Mouse (Mus musculus) CD4-positive, CD25-positive, alpha-beta regulatory T cell, adult 2 months (primary cell): ENCODE data around the gene Ccndbp1.
A peak's percentile ranks its signal among the peaks of the same experiment; 100 is the strongest.
"Not testable (repeated sequence)": the region's sequence is repeated elsewhere in the genome, so short reads cannot be mapped to it uniquely, and the experiment has no call there.

Experiments used
- DNase-seq: peaks from one replicate; pipeline ENCODE4 v3.0.0-alpha.2; 2012; ENCODE audit warnings: low read depth, low spot score

The Ccndbp1 gene

DNA sequence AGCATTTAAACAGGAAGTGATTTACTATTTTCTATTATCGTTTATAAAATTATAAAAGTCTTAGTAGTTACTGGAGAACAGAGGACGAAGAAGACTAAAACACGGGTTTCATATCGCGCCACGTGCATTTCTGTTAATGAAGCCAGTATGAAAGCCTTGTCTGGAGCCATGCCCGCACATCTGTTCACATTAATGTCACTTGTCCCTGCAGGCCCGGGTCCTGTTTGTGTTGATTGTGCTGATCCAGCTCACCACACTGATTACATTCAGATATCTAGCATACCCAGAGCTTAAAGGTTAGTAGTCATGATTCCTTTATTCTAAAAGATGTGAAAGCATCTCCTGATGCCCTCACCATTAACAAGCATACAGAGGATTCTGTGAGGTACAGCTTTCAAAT lies 9.3 kb upstream of the Ccndbp1 start:
- no peak for DNase-seq

DNA sequence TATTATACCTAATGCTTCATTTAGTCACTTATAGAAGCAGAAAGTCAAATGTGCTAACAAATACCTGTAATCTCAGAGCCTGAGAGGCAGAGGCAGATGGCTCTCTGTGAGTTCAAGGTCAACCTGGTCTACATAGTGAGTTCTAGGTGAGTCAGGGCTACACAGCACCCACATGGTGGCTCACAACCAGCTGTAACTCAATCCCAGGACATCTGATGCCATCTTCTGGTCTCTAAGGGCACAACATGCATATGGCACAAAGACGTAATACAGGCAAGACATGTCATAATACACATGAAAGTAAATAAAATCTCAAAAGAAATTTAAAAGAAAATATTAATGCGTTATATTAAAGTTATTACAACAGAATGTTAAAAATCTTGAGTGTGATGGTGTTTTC lies 4.6 kb upstream of the Ccndbp1 start:
- DNase-seq = peak; percentile 38

DNA sequence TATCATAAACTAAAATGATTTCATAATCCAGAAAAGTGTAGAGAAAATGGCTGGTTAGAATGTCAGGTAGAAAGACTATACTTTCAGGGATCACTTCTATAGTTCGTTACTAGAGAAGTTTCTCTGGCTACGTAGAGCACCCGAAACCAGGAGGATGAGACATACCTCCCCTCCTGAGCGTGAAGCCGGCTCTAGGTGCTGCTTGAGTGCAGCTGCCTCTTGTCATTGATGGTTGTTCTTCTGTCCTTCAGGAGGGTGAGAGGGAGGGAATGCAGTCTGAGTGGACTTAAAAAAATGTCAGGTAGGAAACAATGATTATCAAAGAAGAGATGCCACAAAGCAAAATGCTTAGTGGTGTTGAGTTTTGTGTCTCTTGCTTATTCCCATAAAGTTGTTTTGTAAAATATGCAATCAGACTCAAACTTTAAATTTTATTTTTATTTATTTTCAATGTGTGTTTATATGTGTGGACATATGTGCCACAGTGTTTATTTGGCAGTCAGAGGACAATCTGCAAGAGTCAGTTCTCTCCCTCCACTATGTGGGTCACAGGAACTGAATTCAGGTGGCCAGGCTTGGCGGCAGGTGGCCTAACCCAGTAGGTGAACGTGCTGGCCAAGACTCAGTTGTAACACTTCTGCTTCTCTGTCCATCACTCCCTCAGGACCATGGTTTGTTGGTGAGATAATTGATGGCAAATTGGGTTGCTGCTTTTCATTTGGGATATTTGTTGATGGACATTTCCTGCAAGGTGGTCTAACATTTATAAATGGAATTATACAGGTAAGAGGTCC lies 4.0 kb upstream of the Ccndbp1 start:
- no peak for DNase-seq

DNA sequence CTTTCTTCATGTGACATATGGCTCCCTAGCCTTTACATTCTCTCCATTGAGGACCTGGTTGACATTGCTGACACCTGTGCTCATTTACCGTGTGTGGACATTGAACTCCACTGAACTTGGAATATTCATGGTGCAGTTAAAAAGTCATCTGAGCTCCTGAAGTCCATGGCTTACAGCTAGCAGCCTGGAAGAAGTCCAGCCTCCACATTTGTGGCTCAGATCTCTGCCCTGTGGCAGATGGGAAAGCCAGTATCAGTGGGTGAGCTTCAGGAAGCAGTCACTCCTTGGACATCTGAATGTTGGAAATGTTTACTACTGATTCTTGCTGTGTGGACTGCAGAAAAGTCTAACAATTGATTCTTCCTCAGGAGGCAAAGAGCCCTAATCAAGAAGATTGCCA lies 1.2 kb upstream of the Ccndbp1 start:
- peak; percentile 1 for DNase-seq

DNA sequence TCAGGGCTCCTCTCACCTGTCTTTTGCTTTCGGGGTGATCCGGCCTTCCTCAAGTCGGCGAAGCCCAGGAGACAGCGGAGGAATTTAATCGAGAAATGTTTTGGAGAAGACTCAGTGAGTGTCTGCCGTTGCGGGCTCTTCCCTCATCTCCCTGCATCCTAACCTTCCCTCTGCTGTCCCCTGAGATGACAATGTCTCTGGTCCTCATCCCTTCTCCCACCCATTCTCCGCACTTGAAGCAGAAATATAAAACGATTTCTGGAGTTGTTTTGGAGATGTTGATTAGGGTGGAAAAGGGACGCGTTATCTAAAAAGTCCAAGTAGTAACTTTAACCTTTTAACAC lies 433 bp downstream of the Ccndbp1 start:
- no peak for DNase-seq

DNA sequence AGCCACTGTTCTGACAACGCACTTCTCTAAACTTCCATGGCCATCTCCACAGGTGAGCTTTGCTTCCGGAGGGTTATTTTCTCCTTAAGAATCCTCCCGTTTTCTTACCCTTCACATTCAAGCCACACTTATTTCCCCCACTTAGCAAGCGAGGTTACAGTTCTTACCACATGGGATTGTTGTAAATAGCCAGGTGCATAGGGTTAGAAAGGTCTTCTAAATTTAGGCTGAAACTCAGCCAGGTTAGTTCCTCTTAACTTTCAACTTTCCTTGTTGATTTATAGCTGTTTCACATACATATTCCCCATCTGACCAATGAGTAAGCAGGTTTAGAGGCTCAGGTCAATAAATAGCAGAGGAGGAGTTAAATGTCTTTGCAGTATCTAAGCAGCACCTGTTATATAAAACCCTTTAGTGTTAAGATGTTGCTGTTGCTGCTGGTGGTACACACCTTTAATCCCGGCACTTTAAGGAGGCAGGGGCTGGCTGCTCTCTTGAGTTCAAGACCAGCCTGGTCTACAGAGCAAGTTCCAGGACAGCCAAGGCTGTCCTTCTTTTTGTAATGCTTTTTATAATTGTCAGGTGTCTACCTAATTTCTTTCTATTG lies 971 bp downstream of the Ccndbp1 start:
- no peak for DNase-seq

DNA sequence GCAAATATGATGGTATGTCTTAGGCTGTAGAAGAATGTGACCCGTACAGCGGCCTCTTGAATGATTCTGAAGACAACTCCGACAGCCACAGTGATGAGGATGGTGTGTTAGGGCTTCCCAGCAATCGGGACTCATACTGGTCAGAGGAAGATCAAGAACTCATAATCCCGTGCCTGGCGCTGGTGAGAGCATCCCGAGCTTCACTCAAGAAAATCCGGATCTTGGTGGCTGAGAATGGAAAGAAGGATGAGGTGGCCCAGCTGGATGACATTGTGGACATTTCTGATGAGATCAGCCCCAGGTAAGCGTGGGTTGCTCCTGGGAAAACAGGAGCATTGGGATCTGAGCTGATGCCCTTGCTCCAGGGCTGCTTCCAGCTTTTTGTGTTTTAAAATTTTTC lies 4.5 kb downstream of the Ccndbp1 start:
- DNase-seq = no peak

DNA sequence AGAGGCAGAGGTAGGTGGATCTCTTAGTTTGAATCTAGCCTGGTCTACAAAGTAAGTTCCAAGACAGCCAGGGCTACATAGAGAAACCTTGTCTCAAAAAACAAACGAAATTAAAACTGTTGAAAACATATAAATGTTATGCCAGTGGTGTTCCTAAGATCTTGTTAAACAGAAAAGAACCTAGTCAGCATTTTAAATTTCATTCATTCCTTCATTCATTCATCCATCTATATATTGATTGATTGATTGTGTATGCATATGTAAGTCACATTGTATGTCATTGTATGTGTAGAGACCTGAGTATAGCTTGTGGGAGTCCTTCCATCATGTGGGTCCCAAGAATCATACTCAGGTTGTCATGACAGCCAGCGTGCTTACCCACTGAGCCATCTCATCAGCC lies 7.3 kb downstream of the Ccndbp1 start:
- no peak for DNase-seq

DNA sequence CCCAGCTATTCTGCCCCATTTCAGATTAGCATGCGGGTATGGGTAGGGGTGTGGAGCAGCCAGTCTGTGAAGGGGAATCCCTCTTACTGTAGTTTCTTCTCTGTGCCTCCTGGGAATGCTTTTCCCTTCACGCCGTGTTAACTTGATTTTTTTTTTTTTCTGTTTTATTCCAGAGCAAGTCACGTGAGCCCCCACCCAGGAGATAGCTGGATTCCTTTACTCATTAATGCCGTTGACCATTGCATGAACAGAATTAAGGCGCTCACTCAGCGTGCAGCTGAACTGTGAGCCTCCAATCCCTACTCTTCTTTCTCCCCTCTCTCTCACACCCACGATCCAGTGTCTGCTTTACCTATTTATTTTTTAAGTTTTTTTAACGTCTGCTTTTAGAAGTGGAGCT lies 8.0 kb downstream of the Ccndbp1 start:
- no peak for DNase-seq

DNA sequence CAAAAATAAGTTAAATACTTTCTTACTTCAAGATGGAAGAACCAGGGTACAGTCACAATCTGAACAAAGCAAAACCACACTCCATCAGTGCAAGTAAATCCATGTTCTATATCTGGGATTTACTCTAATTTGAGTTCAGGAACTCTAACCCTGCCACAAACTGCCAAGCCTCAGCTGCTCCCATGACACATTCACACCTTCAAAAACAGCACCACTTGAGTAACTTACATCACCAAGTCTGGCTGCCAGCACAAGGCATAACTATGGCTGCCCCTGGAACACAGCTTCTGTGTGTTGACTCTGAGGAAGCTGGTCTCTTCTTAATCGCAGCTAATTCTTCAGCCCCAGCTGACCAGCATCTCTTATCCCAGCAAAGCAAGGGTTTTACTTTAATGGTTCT lies 8.9 kb downstream of the Ccndbp1 start:
- no peak for DNase-seq

DNA sequence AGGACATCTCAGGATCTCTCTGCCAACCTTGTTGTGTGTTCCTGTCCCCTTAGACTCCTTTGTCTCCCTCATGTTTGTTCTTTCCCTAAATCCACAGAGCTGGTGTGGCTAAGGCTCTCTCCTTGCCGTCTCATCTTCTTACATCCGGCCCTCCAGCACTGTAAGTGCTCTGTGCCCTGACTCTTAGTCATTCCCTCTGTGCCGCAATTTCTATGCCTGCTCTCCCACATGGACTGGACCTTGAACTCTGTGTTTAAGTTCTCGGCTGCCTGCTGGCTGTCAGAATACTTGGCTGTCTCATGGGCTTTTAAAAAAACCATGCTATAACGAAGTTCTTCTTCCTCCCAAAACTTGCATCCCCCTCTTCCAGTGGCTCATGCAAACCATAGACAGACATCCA lies 14.7 kb downstream of the Ccndbp1 start:
- no peak for DNase-seq

DNA sequence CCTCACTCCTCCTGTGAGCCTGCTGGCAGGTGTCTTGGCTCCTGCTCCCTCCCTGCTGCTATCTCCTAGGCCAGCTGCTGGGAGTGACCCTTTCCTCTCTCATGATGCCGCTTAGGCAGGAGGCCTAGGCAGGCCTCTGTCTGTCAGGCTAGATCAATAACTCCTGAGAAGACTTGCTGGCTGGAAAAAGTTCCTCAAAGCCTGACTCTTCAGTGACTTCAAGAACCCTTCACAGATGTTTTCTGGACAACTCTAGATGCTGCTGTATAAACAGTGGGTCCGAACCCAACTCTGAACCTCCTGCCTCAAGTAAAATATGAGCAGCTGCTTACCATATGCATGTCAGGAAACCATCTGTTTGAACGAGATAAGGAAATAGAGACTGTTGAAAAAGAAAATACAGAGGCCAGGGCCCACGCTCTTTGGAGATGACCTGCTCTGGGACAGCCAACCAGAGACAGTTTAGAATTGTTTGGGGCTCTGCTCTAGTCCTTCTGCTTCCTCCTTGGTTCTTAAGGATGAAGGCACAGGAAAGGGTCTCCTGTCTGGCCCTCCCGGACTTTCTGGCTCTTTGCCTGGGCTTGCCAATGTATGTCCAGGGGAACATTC lies 28.6 kb downstream of the Ccndbp1 start, which contains the start of gene Epb42:
Gene Epb42, minus strand, starts transcription at position 340 of the 609 bp plus-strand sequence.
- DNase-seq = no peak

DNA sequence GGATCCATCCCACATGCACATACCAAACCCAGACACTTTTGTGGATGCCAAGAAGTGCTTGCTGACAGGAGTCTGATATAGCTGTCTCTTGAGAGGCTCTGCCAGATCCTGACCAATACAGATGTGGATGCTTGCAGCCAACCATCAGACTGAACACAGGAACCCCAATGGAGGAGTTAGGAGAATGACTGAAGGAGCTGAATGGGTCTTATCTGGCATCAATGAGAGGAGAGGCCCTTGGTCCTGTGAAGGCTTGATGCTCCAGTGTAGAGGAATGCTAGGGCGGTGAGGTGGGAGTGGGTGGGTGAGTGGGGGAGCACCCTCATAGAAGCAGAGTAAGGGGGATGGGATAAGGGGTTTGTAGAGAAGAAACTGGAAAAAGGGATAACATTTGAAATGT lies 30.6 kb downstream of the Ccndbp1 start:
- not testable (repeated sequence) for DNase-seq

DNA sequence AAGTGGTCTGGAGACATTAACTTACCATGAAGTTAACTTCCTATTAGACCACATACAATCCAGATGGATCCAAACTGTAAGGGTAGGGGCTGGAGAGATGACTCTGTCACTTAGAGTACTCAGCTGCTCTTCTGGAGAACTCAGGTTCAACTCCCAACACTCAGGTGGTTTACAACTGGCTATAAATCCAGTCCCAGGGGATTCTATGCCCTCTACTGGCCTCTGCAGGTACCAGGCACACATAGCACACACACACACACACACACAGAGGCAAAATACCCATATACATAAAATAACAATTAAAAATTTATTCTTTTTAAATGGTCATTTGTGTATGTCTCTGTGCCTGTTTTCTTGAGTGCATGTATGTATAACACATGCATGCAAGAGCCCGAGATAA lies 31.2 kb downstream of the Ccndbp1 start:
- DNase-seq = no peak

DNA sequence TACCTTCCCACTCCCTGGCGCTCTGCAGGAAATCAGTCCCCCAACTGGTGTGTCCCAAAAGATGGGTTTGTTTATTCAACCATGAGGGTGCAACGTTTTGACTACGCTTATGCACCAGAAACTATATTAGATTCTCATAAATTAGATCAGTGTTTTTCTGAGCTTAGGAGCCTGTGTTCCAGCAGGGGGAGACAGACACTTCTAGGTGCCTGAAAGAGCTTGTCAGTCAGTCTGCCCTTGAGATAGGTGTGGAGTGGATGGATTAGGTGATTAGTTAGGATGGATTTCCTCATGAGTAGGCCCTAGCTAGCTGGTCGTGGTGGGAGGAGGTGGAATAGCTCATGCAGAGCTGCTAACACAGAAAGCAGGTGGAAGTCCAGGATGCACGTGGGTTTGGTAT lies 32.9 kb downstream of the Ccndbp1 start:
- DNase-seq = peak; percentile 57

DNA sequence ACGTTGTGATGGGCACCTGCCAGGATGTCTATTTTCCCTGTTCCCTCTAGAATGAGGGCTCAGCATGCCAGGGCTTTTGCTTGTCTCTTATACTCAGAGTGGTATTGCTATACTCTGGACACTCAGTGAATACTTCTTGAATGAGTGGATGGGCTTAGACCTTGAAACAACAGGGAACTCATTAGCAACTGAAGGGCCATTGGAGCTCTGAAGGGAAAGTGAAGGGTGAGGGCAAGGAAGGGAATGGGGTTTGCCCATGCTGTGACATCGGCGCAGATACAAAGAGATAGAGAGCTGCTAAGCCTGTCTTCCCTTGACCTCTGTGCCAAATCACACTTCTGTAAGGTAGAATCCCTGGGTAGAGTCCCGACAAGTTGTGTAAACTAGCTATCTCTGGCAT lies 37.5 kb downstream of the Ccndbp1 start:
- no peak for DNase-seq

DNA sequence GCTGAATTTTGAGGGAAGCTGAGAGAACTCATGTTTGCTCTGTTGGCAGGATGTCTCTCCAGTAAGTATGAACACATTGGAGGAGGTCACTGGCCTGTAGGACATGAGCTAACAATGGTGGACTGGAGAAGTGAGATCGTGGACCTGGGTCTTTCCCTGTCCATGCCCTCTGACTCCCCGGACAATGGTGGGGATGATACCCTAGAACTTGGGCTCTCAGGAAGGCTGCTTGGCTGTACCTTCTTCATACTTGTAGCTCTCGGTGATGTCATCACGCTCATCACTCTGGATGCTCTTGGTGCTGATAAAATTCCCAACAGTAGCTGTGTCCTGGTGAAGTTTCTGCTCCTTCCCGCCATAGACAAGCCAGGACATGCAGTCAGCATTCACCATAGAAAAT lies 44.0 kb downstream of the Ccndbp1 start:
- no peak for DNase-seq

DNA sequence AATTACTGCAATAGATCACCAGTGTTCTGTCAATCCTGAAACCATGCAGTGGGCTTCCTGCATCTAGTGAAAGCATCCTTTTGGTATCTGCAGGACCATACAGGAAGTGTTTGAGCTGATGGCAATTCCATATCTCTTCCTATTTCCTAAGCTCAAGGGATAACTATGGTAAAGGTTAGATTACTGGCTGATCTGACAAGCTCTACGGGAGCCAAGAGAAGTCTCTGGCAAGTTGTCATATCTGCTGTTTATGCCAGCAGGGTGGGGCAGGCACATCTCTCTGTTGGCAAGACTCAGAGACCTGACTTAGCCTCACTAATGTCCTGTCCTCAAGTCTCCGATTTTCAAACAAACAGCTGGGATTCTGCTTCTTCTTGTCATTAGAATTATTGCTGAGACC lies 45.9 kb downstream of the Ccndbp1 start:
- no peak for DNase-seq

DNA sequence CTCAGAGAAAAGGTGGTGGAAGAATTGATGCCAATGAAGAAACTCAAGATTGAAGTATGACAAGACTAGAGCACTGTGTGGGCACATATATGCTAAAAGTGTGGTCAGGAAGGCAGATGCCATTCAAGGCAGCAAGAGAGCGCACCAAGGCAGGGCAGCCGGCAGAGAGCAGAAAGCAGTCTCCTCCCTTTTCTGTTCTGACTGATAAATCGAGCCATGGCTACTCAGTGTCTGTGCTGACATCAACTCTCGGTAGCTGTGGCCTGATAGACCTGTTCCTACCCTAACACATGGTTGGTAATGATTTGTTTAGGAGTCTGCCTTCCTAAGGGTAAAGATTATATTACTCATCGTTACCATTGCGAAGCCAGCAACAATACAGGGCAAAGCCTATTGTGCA lies 47.7 kb downstream of the Ccndbp1 start:
- DNase-seq = no peak

DNA sequence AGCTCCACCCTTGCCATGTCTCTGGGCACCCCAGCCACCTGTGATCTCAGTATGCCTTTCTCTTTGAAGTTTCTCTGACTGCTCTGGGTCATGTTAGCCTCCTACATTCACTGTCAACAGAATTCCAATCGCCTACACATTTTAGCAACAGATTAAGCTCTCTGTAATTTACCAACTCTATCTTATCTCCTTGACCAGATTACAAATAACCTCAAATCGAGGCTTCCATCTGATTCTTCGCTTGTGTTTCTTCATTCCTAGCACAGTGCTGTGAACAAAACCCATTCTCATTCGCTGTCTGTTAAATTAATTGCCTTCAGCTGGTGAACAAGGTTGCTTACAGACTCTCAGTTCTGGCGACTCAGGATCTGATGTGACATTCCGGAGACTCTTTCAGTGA lies 49.8 kb downstream of the Ccndbp1 start:
- no peak for DNase-seq

DNA sequence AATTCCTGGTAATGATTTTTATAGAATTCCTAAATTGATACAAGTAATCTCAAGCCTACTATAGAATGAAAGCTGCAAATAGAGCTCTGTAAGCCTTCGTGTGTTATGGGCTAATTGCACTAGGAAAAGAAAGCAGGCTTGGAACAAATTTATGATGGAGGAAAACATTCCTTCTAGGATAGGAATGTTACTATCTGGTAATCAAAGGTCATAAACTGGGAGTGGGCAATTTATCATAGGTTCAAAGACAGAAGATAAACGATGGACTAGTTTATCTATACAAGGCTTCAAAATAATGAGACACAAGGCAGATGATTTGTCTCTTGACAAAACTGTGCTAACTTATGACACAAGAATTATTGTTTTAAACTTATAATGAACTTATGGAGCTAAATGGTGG lies 53.1 kb downstream of the Ccndbp1 start:
- no peak for DNase-seq
